ENCODE assay signal across 13 mouse cellular contexts in genomic region chr3:27600645-27601044, GRCm38 (mm10).
DNase-seq lines count a peak whose midpoint lies in the region; ATAC-seq and TF ChIP-seq lines count a peak whose summit lies in the region.
"Had no signal": no experiment of that assay in that cellular context is flagged by ENCODE, and none has a peak within 500 bp of the region (broad histone marks: within the 10 kb centered on the region; RNA-seq: fewer than 3 reads in every experiment).

No protein-coding gene starts in this region.

- H3K4me3 ChIP-seq in forebrain, embryonic 14.5 days (ENCODE audit: low read depth, low read length), result no peak overlapping the region
- H3K4me3 ChIP-seq in forebrain, embryonic 16.5 days (replicated peaks; ENCODE audit: low read length), result no peak overlapping the region
- no peak overlapping the region for H3K4me3 ChIP-seq in lung, embryonic 14.5 days (ENCODE audit: low read depth, low read length)
- no peak overlapping the region for H3K4me3 ChIP-seq in heart, embryonic 10.5 days
- H3K4me3 ChIP-seq: forebrain, embryonic 15.5 days; midbrain, embryonic 10.5 days had no signal

- no peak overlapping the region for H3K4me2 ChIP-seq in forebrain, embryonic 14.5 days (ENCODE audit: low read length)
- H3K4me2 ChIP-seq in forebrain, embryonic 16.5 days (ENCODE audit: low read length), result no peak overlapping the region
- peak overlapping the region; percentile 30 for H3K4me2 ChIP-seq in lung, embryonic 14.5 days
- H3K4me2 ChIP-seq: forebrain, embryonic 15.5 days had no signal

- H3K27me3 ChIP-seq in forebrain, embryonic 14.5 days (replicated peaks; ENCODE audit: control insufficient read depth, insufficient read depth, low read length), result no peaks in the 10 kb centered on the region
- no peaks in the 10 kb centered on the region for H3K27me3 ChIP-seq in forebrain, embryonic 16.5 days (replicated peaks; ENCODE audit: control insufficient read depth, insufficient read depth, low read length)
- H3K27me3 ChIP-seq in lung, embryonic 14.5 days (ENCODE audit: insufficient read depth, low read length), result no peaks in the 10 kb centered on the region
- no peaks in the 10 kb centered on the region for H3K27me3 ChIP-seq in heart, embryonic 10.5 days (ENCODE audit: insufficient read depth, poor library complexity, severe bottlenecking)
- H3K27me3 ChIP-seq: forebrain, embryonic 15.5 days had no signal

- 0 out of 2 replicates have a peak, but pooled peaks cover 2% of the 10 kb centered on the region for H3K4me1 ChIP-seq in forebrain, embryonic 14.5 days (ENCODE audit: control insufficient read depth, insufficient read depth, low read length)
- 0 out of 2 replicates have a peak, but pooled peaks cover 4% of the 10 kb centered on the region for H3K4me1 ChIP-seq in forebrain, embryonic 16.5 days (replicated peaks; ENCODE audit: control insufficient read depth, insufficient read depth, low read length)
- peaks cover 31% of the 10 kb centered on the region for H3K4me1 ChIP-seq in lung, embryonic 14.5 days (ENCODE audit: insufficient read depth)
- H3K4me1 ChIP-seq in heart, embryonic 10.5 days, result peaks cover 30% of the 10 kb centered on the region
- H3K4me1 ChIP-seq: forebrain, embryonic 15.5 days had no signal

- TF ChIP-seq CTCF in lung, embryonic 14.5 days (IDR thresholded peaks at IDR 0.05; ENCODE audit: low read depth), result no peak

- DNase-seq in forebrain, embryonic 14.5 days (ENCODE audit: low spot score), result no peak
- DNase-seq in lung, embryonic 14.5 days, result peak; percentile 77
- no peak for DNase-seq in lung, postnatal 25 days (ENCODE audit: low spot score)
- no peak for DNase-seq in heart, embryonic 10.5 days (ENCODE audit: low spot score)
- DNase-seq in lung, postnatal 10 days, result peak; percentile 61
- no peak for DNase-seq in liver
- DNase-seq: cerebellum, adult 18-20 months; thymus, postnatal 36 days had no signal

- H3K9ac ChIP-seq in forebrain, embryonic 14.5 days (ENCODE audit: low read length), result no peak overlapping the region
- H3K9ac ChIP-seq in forebrain, embryonic 16.5 days (replicated peaks; ENCODE audit: low read depth, low read length), result no peak overlapping the region
- H3K9ac ChIP-seq in lung, embryonic 14.5 days, result no peak overlapping the region
- H3K9ac ChIP-seq: forebrain, embryonic 15.5 days had no signal

- no peaks in the 10 kb centered on the region for H3K36me3 ChIP-seq in forebrain, embryonic 14.5 days (ENCODE audit: control insufficient read depth, insufficient read depth, low read length)
- H3K36me3 ChIP-seq in forebrain, embryonic 16.5 days (ENCODE audit: control insufficient read depth, insufficient read depth), result no peaks in the 10 kb centered on the region
- no peaks in the 10 kb centered on the region; the same call in 1 of the 2 replicates for H3K36me3 ChIP-seq in lung, embryonic 14.5 days (ENCODE audit: insufficient read depth)
- H3K36me3 ChIP-seq in heart, embryonic 10.5 days, result no peaks in the 10 kb centered on the region
- H3K36me3 ChIP-seq: forebrain, embryonic 15.5 days; midbrain, embryonic 10.5 days had no signal

- H3K9me3 ChIP-seq in forebrain, embryonic 14.5 days (replicated peaks; ENCODE audit: control insufficient read depth, low read length), result no peaks in the 10 kb centered on the region
- H3K9me3 ChIP-seq in forebrain, embryonic 16.5 days (ENCODE audit: control insufficient read depth, low read length), result no peaks in the 10 kb centered on the region
- no peaks in the 10 kb centered on the region for H3K9me3 ChIP-seq in lung, embryonic 14.5 days (ENCODE audit: low read depth, low read length)
- no peaks in the 10 kb centered on the region for H3K9me3 ChIP-seq in heart, embryonic 10.5 days
- H3K9me3 ChIP-seq: forebrain, embryonic 15.5 days; midbrain, embryonic 10.5 days had no signal

- peak; percentile 26; the same call in 1 of the 2 replicates for ATAC-seq in forebrain, embryonic 14.5 days
- no peak for ATAC-seq in forebrain, embryonic 16.5 days
- ATAC-seq in lung, embryonic 14.5 days (ENCODE audit: insufficient read depth), result peak; percentile 89
- ATAC-seq in activated CD4-positive, CD25-positive, alpha-beta regulatory T cell, adult 4 months, result no peak
- ATAC-seq: forebrain, embryonic 15.5 days; hindbrain, embryonic 16.5 days had no signal

- WGBS in forebrain, embryonic 14.5 days, result 62% methylated on average over 7 of the region's 7 CpGs
- 60% methylated on average over 7 of the region's 7 CpGs for WGBS in forebrain, embryonic 16.5 days
- WGBS in lung, embryonic 14.5 days, result 18% methylated on average over 7 of the region's 7 CpGs
- 45% methylated on average over 7 of the region's 7 CpGs for whole genome bisulfite sequencing in heart, embryonic 10.5 days

- no peak overlapping the region for H3K27ac ChIP-seq in forebrain, embryonic 14.5 days (ENCODE audit: low read depth, low read length)
- H3K27ac ChIP-seq in forebrain, embryonic 16.5 days (ENCODE audit: low read length), result no peak overlapping the region
- H3K27ac ChIP-seq in lung, embryonic 14.5 days (ENCODE audit: low read depth), result peak overlapping the region; percentile 55
- H3K27ac ChIP-seq in heart, embryonic 10.5 days, result peak overlapping the region; percentile 56; the same call in 1 of the 2 replicates
- H3K27ac ChIP-seq: forebrain, embryonic 15.5 days; midbrain, embryonic 10.5 days had no signal

Comparison
In these comparisons a context has a peak if more than half of its experiments do, and no peak if none do; other contexts are left out.
1. ATAC-seq: peak in forebrain, embryonic 14.5 days (single experiment) and lung, embryonic 14.5 days (single experiment); none in forebrain, embryonic 16.5 days (single experiment) and activated CD4-positive, CD25-positive, alpha-beta regulatory T cell, adult 4 months (single experiment).
2. DNase-seq: peak in lung, embryonic 14.5 days (single experiment) and lung, postnatal 10 days (single experiment); none in forebrain, embryonic 14.5 days (single experiment), lung, postnatal 25 days (single experiment), heart, embryonic 10.5 days (single experiment) and liver (single experiment).
3. H3K27ac ChIP-seq: peak in lung, embryonic 14.5 days (single experiment) and heart, embryonic 10.5 days (single experiment); none in forebrain, embryonic 14.5 days (single experiment) and forebrain, embryonic 16.5 days (single experiment).